Mouse (Mus musculus) right cerebral cortex, postnatal 14 days (tissue): ENCODE results near the gene Olfr1157.

Experiments used
- DNase-seq: peaks from one replicate; pipeline ENCODE4 v3.0.0; 2022

Gene Olfr1157

GRCm38 (mm10) chr2:87968199-87968598, at the start of gene Olfr1157:
Gene Olfr1157 (minus strand): TSS chr2:87968299.
- no peak for DNase-seq

- no peak for DNase-seq
These were observed 39.6 kb upstream of the Olfr1157 start, which contains the start of gene Olfr1160 for GRCm38 (mm10) chr2:88007515-88008318. Gene Olfr1160 (minus strand): TSS chr2:88008268.

GRCm38 (mm10) chr2:87989813-87990212, 21.7 kb upstream of the Olfr1157 start, which contains the start of gene Olfr1158:
Gene Olfr1158 (plus strand): TSS chr2:87990113.
- no peak for DNase-seq

- DNase-seq, result no peak
These were observed 6.5 kb upstream of the Olfr1157 start, which contains the start of gene Olfr74 for GRCm38 (mm10) chr2:87974563-87974962. Gene Olfr74 (minus strand): TSS chr2:87974663.

GRCm38 (mm10) chr2:87953000-87953399, 15.1 kb downstream of the Olfr1157 start, which contains the start of gene Olfr1156:
Gene Olfr1156 (minus strand): TSS chr2:87953100.
- no peak for DNase-seq

- DNase-seq, result no peak
These were observed 23.1 kb downstream of the Olfr1157 start, which contains the start of gene Olfr1155 for GRCm38 (mm10) chr2:87945037-87945436. Gene Olfr1155 (minus strand): TSS chr2:87945137.
